17 mouse cellular contexts compared by ENCODE assay signal in the genomic region with DNA sequence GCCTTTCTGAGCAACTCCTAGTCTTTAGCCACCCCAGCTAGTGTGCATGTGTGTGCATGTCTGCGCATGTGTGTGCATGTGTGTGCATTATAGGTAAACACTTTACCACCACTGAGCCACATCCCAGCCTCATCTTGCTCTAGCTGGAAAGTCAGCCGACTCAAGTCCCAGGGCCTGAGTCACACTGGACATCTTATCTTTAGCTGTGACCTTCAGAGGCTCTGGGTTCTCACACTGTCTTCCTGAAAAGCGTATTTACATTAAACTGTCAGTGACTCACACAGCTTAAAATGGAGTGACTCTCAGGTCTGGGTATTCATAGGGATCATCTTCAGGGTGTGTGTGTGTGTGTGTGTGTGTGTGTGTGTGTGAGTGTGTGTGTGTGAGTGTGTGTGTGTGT. TPM values are rescaled to one million over a fixed set of nuclear protein-coding genes. Genes with fewer than 3 reads are reported as not detected.
DNase-seq lines count a peak whose midpoint lies in the region; ATAC-seq and TF ChIP-seq lines count a peak whose summit lies in the region.
"Had no signal": no experiment of that assay in that cellular context is flagged by ENCODE, and none has a peak within 500 bp of the region (broad histone marks: within the 10 kb centered on the region; RNA-seq: fewer than 3 reads in every experiment).

No protein-coding gene starts in this region.

- ATAC-seq in heart, embryonic 14.5 days (ENCODE audit: insufficient number of reproducible peaks, insufficient read depth, low FRiP score, low read depth), result 0 out of 2 replicates have a peak, but pooled peaks have one; percentile 42
- peak; percentile 44; the same call in 1 of the 2 replicates for ATAC-seq in intestine, postnatal 0 days
- no peak for ATAC-seq in midbrain, embryonic 16.5 days

- H3K27me3 ChIP-seq in heart, embryonic 14.5 days (ENCODE audit: control insufficient read depth, insufficient read depth, low read length), result no peaks in the 10 kb centered on the region
- H3K27me3 ChIP-seq in intestine, postnatal 0 days (replicated peaks; ENCODE audit: control insufficient read depth, insufficient read depth, low read length), result no peaks in the 10 kb centered on the region
- H3K27me3 ChIP-seq in midbrain, embryonic 16.5 days (ENCODE audit: control insufficient read depth, insufficient read depth, low read depth, low read length), result no peaks in the 10 kb centered on the region
- H3K27me3 ChIP-seq: embryonic facial prominence, embryonic 12.5 days; lung, embryonic 15.5 days had no signal

- TF ChIP-seq CTCF in intestine, postnatal 0 days (IDR thresholded peaks at IDR 0.05; ENCODE audit: low read depth), result no peak

- WGBS in heart, embryonic 14.5 days, result 37% methylated on average over 3 of the region's 3 CpGs
- WGBS in intestine, postnatal 0 days, result 46% methylated on average over 3 of the region's 3 CpGs
- WGBS in midbrain, embryonic 16.5 days, result 92% methylated on average over 3 of the region's 3 CpGs

- no peak overlapping the region for H3K4me2 ChIP-seq in heart, embryonic 14.5 days (ENCODE audit: low read length)
- H3K4me2 ChIP-seq in intestine, postnatal 0 days (replicated peaks; ENCODE audit: low read depth), result no peak overlapping the region
- H3K4me2 ChIP-seq in midbrain, embryonic 16.5 days (ENCODE audit: low read length), result no peak overlapping the region
- H3K4me2 ChIP-seq: embryonic facial prominence, embryonic 12.5 days; hindbrain, embryonic 13.5 days; lung, embryonic 15.5 days had no signal

- no peak overlapping the region for H3K9ac ChIP-seq in heart, embryonic 14.5 days (ENCODE audit: low read length)
- H3K9ac ChIP-seq in intestine, postnatal 0 days (ENCODE audit: low read depth, low read length), result no peak overlapping the region
- no peak overlapping the region for H3K9ac ChIP-seq in midbrain, embryonic 16.5 days (ENCODE audit: low read depth, low read length)
- H3K9ac ChIP-seq: embryonic facial prominence, embryonic 12.5 days; hindbrain, embryonic 13.5 days; lung, embryonic 15.5 days had no signal

- no peaks in the 10 kb centered on the region for H3K36me3 ChIP-seq in heart, embryonic 14.5 days (ENCODE audit: control insufficient read depth, insufficient read depth, low read length)
- H3K36me3 ChIP-seq in intestine, postnatal 0 days (ENCODE audit: control insufficient read depth, insufficient read depth), result no peaks in the 10 kb centered on the region
- no peaks in the 10 kb centered on the region for H3K36me3 ChIP-seq in midbrain, embryonic 16.5 days (ENCODE audit: control insufficient read depth, insufficient read depth, low read length)
- H3K36me3 ChIP-seq: embryonic facial prominence, embryonic 12.5 days; forebrain, embryonic 10.5 days; hindbrain, embryonic 13.5 days; lung, embryonic 15.5 days had no signal

- no peaks in the 10 kb centered on the region for H3K9me3 ChIP-seq in heart, embryonic 14.5 days (ENCODE audit: control insufficient read depth, low read length)
- no peaks in the 10 kb centered on the region for H3K9me3 ChIP-seq in intestine, postnatal 0 days (ENCODE audit: control insufficient read depth)
- no peaks in the 10 kb centered on the region for H3K9me3 ChIP-seq in midbrain, embryonic 16.5 days (replicated peaks; ENCODE audit: control insufficient read depth, low read length, poor library complexity, severe bottlenecking)
- H3K9me3 ChIP-seq: embryonic facial prominence, embryonic 12.5 days; forebrain, embryonic 10.5 days; hindbrain, embryonic 13.5 days; lung, embryonic 15.5 days had no signal

- peaks cover 17 to 22% of the 10 kb centered on the region in 2 experiments for H3K4me1 ChIP-seq in heart, embryonic 14.5 days (ENCODE audit: control insufficient read depth in 2 of 2, insufficient read depth in 2 of 2, low read length in 2 of 2)
- H3K4me1 ChIP-seq in intestine, postnatal 0 days (replicated peaks; ENCODE audit: control insufficient read depth, insufficient read depth, low read length), result no peaks in the 10 kb centered on the region
- H3K4me1 ChIP-seq in midbrain, embryonic 16.5 days (ENCODE audit: control insufficient read depth, insufficient read depth, low read length), result no peaks in the 10 kb centered on the region
- H3K4me1 ChIP-seq: hindbrain, embryonic 13.5 days had no signal

- peak overlapping the region in 1 of 2 experiments; percentile 39; a peak in 1 of 4 replicates for H3K27ac ChIP-seq in heart, embryonic 14.5 days (replicated peaks in 1 of 2; ENCODE audit: control insufficient read depth in 1 of 2, insufficient read depth in 1 of 2, low read depth in 2 of 2, low read length in 2 of 2)
- H3K27ac ChIP-seq in intestine, postnatal 0 days (ENCODE audit: low read depth, low read length), result no peak overlapping the region
- H3K27ac ChIP-seq in midbrain, embryonic 16.5 days (ENCODE audit: low read length), result no peak overlapping the region
- H3K27ac ChIP-seq: embryonic facial prominence, embryonic 12.5 days; hindbrain, embryonic 13.5 days; lung, embryonic 15.5 days had no signal

- H3K4me3 ChIP-seq in heart, embryonic 14.5 days (ENCODE audit: control insufficient read depth in 1 of 2, insufficient read depth in 1 of 2, low read depth in 1 of 2, low read length in 2 of 2), result no peak overlapping the region
- no peak overlapping the region for H3K4me3 ChIP-seq in intestine, postnatal 0 days (ENCODE audit: low read depth, low read length)
- H3K4me3 ChIP-seq in midbrain, embryonic 16.5 days (ENCODE audit: low read depth, low read length), result no peak overlapping the region
- H3K4me3 ChIP-seq: embryonic facial prominence, embryonic 12.5 days; forebrain, embryonic 10.5 days; hindbrain, embryonic 13.5 days; lung, embryonic 15.5 days had no signal

- peak; percentile 66 to 82 for DNase-seq in adrenal gland, adult (ENCODE audit: inconsistent age in 2 of 2, low spot score in 1 of 2)
- no peak for DNase-seq in adrenal gland, adult 8-10 months
- no peak for DNase-seq in heart, adult 18-20 months
- peak; percentile 34 for DNase-seq in MN1 (ENCODE audit: low spot score)
- no peak for DNase-seq in layer of hippocampus, adult 8-10 months (ENCODE audit: low spot score in 2 of 2)
- DNase-seq: cerebellum, adult 11-12 months; kidney, adult 11 months; kidney, postnatal 14 days; retina, postnatal 1 day; thymus, postnatal 14 days had no signal

RNA-seq across cellular contexts. Expression of a gene that starts 30.4 kb away (rescaled TPM):
- 100 to 1,000 TPM; 153 to 192 (median 166) TPM for total RNA-seq in adrenal gland, adult 8-10 months (2022)
- polyA plus RNA-seq in heart, embryonic 14.5 days (2014; fragmentation: Nextera tagmentation; extraction: Ambion mirVana), result 17.9 and 25.2 TPM in 2 replicates
- 100 to 1,000 TPM; 103 to 114 TPM for total RNA-seq in heart, adult 18-20 months (2021)
- polyA plus RNA-seq in intestine, postnatal 0 days (2015; fragmentation: Nextera tagmentation; extraction: Ambion mirVana), result 25.5 and 26.4 TPM in 2 replicates
- 10 to 100 TPM; 36.1 to 43.8 (median 39.7) TPM for total RNA-seq in layer of hippocampus, adult 8-10 months (2022)
- 3.9 and 4.1 TPM in 2 replicates for polyA plus RNA-seq in midbrain, embryonic 16.5 days (2015; fragmentation: Nextera tagmentation; extraction: Ambion mirVana)

RNA-seq across cellular contexts. Expression of a gene that starts 47.8 kb away (rescaled TPM):
- 10 to 100 TPM in 3 of 4 experiments, 1 to 10 TPM in 1; 7.1 to 20.3 (median 15.2) TPM for total RNA-seq in adrenal gland, adult 8-10 months (2022)
- polyA plus RNA-seq in heart, embryonic 14.5 days (2014; fragmentation: Nextera tagmentation; extraction: Ambion mirVana), result 12.3 and 13.5 TPM in 2 replicates
- total RNA-seq in heart, adult 18-20 months (2021), result 10 to 100 TPM in 1 of 2 experiments, 1 to 10 TPM in 1; 9.9 to 11.4 TPM
- 6.2 and 6.7 TPM in 2 replicates for polyA plus RNA-seq in intestine, postnatal 0 days (2015; fragmentation: Nextera tagmentation; extraction: Ambion mirVana)
- 10 to 100 TPM in 2 of 4 experiments, 1 to 10 TPM in 2; 7.0 to 20.0 (median 14.1) TPM for total RNA-seq in layer of hippocampus, adult 8-10 months (2022)
- 2.7 and 3.4 TPM in 2 replicates for polyA plus RNA-seq in midbrain, embryonic 16.5 days (2015; fragmentation: Nextera tagmentation; extraction: Ambion mirVana)

Comparison
In these comparisons a context has a peak if more than half of its experiments do, and no peak if none do; other contexts are left out.
1. DNase-seq: peak in adrenal gland, adult (2 of 2) and MN1 (single experiment); none in adrenal gland, adult 8-10 months (single experiment), heart, adult 18-20 months (0 of 2) and layer of hippocampus, adult 8-10 months (0 of 2).